Mouse (Mus musculus) thymus, adult 2 months (tissue): ENCODE results near the gene Fgf6.

Experiments used
- CTCF ChIP-seq: fragments of 200-500 bp; IDR thresholded peaks from 2 replicates; pipeline ENCODE4 v1.5.1; 2012; ENCODE audit warnings: mild to moderate bottlenecking, control low read depth, low read length, moderate library complexity, borderline replicate concordance; ENCODE audit not compliant: control insufficient read depth, poor library complexity, insufficient read depth; ENCODE audit errors: extremely low read depth
- POLR2A ChIP-seq: fragments of 200-500 bp; IDR thresholded peaks from 2 replicates; pipeline ENCODE4 v1.6.1; 2012; ENCODE audit warnings: mild to moderate bottlenecking, low read length, control low read depth, moderate library complexity; ENCODE audit not compliant: control insufficient read depth, poor library complexity, insufficient read depth; ENCODE audit errors: extremely low read depth

- TF ChIP-seq POLR2A: no peak
- no peak for TF ChIP-seq CTCF
These were observed 44.6 kb downstream of the Fgf6 start for GRCm38 (mm10) chr6:127059975-127060374.
